Mouse (Mus musculus) hindbrain, embryonic 12.5 days (tissue): ENCODE results near the gene Ip6k3. TPM values are rescaled to one million over a fixed set of nuclear protein-coding genes. Genes with fewer than 3 reads are reported as not detected.

Experiments
- ATAC-seq: fragments of 200-750 bp; cut with Nextera tagmentation; 2 replicates; pipeline ENCODE4 v1.8.0; 2017; ENCODE audit warnings: moderate TSS enrichment; ENCODE audit not compliant: low FRiP score
- H3K27ac ChIP-seq: fragments of 300-500 bp; sonication (generic); 2 replicates; pipeline ENCODE4 v1.5.1; 2016; ENCODE audit warnings: mild to moderate bottlenecking
- H3K27me3 ChIP-seq: fragments of 300-500 bp; sonication (generic); 2 replicates; pipeline ENCODE4 v1.6.1; 2016; ENCODE audit warnings: mild to moderate bottlenecking
- H3K36me3 ChIP-seq: fragments of 300-500 bp; sonication (generic); 2 replicates; pipeline ENCODE4 v1.6.1; 2016; ENCODE audit warnings: mild to moderate bottlenecking
- H3K4me1 ChIP-seq: fragments of 300-500 bp; sonication (generic); 2 replicates; pipeline ENCODE4 v1.6.1; 2016
- H3K4me2 ChIP-seq: fragments of 300-500 bp; sonication (generic); replicated peaks from 2 replicates; pipeline ENCODE4 v1.6.1; 2016; ENCODE audit warnings: mild to moderate bottlenecking
- H3K4me3 ChIP-seq: fragments of 300-500 bp; sonication (generic); 2 replicates; pipeline ENCODE4 v1.5.1; 2016; ENCODE audit warnings: mild to moderate bottlenecking
- H3K9ac ChIP-seq: fragments of 300-500 bp; sonication (generic); 2 replicates; pipeline ENCODE4 v1.6.1; 2016; ENCODE audit warnings: mild to moderate bottlenecking, moderate library complexity
- H3K9me3 ChIP-seq: fragments of 300-500 bp; sonication (generic); replicated peaks from 2 replicates; pipeline ENCODE4 v1.6.1; 2016; ENCODE audit warnings: mild to moderate bottlenecking
- WGBS: fragments of 180-500 bp; shearing (Covaris S2); methylation state at CpG from one replicate; pipeline ENCODE4 v1.1.7; 2016; 5-methylcytosine and 5-hydroxymethylcytosine counted together
- polyA plus RNA-seq: library from polyadenylated mRNA; unstranded; fragments of >200 nt; fragmentation: Nextera tagmentation; extraction: Ambion mirVana; gene quantifications from 2 replicates; pipeline ENCODE4 v1.2.1, GENCODE M21; 2016

Ip6k3 gene
- polyA plus RNA-seq, 1 experiment from 2014 or later: 0.54 TPM

DNA sequence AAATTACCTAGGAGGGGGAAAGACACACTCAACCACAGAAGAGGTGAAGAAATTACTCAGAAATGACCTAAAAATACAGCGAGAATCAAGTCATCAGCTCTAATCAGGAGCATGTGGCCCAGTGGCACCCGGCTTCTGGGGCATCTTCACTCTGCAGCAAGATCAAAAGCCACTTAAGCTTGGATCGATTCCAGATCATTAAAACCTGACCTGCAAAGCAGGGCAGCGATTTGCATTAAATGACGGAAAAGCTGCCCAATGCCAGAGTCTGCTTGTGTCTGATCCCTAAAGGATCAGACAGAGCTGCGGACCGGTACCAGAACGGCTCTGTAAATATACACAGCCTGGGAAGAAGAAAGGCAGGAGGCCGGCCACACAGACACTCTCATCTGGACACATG lies 28.6 kb upstream of the Ip6k3 start:
- no peaks in the 10 kb centered on the region for H3K9me3 ChIP-seq
- H3K27ac ChIP-seq: no peak overlapping the region
- H3K4me2 ChIP-seq: no peak overlapping the region

DNA sequence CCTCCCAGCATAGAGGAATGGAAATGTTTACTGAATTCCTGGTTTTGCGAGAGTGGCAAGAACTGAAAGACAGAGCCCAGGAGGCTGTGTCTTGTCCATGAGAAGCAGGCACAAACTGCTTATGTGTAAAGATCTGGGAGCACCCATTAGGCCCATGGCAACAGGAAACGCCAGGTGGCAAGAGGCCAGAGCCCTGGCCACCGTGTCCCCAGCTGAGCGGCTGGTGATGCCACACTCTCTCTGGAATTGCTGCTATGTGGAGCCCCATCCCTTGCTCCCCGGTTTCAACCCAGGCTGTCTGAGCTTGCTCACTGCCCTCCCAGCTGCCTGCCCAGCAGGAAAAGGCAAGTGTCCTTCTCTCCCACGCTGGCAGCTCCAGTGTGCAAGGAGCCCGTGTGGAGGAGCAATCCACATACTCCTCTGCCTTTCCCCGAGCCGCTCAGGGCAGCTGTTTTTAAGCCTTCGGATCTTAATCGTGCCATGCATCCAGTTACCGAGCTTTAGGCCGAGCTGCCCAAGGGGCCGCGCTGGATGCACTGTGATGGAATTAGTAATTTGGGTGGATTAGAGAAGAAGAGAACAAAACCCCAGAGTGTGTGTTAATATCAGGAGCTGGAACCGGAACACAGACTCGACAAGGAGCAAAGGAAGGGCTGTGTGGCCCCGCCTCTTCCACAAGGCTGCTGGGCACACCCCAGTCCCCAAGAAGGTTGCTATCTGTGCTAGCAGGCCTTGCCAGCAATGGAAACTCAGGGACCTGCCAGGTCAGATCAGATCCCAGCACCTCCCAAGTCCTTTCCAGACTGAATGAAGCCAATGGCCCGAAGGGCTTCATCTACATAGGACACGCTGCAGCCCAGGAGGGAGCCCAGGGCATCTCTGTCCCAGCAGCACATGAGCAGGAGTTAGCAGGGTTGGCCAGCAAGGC lies 26.9 kb upstream of the Ip6k3 start:
- H3K9me3 ChIP-seq: no peaks in the 10 kb centered on the region
- H3K4me3 ChIP-seq: no peak overlapping the region
- H3K27me3 ChIP-seq: no peaks in the 10 kb centered on the region
- peak overlapping the region; percentile 55 for H3K27ac ChIP-seq
- ATAC-seq: no peak
- H3K4me1 ChIP-seq: peaks cover 23% of the 10 kb centered on the region
- 77% methylated on average over 20 of the region's 20 CpGs for WGBS
- H3K36me3 ChIP-seq: peaks cover 95% of the 10 kb centered on the region
- H3K9ac ChIP-seq: no peak overlapping the region; the same call in 1 of the 2 replicates
- H3K4me2 ChIP-seq: no peak overlapping the region

More for the DNA sequence above, 28.6 kb upstream of the Ip6k3 start:
- Histone ChIP-seq H3K9ac (no peak overlapping the region), H3K4me3 (no peak overlapping the region), H3K4me1 (peaks cover 28% of the 10 kb centered on the region), H3K27me3 (no peaks in the 10 kb centered on the region), H3K36me3 (peaks cover 96% of the 10 kb centered on the region)
- no peak for ATAC-seq
- 69% methylated on average over 9 of the region's 9 CpGs for WGBS

- H3K4me2 ChIP-seq: no peak overlapping the region
- peaks cover 32% of the 10 kb centered on the region for H3K4me1 ChIP-seq
- H3K9ac ChIP-seq: no peak overlapping the region; the same call in 1 of the 2 replicates
- no peak for ATAC-seq
- no peak overlapping the region for H3K27ac ChIP-seq
- no peaks in the 10 kb centered on the region for H3K9me3 ChIP-seq
- 88% methylated on average over 5 of the region's 5 CpGs for WGBS
- H3K27me3 ChIP-seq: no peaks in the 10 kb centered on the region
- H3K36me3 ChIP-seq: peaks cover 70% of the 10 kb centered on the region
- H3K4me3 ChIP-seq: no peak overlapping the region
These were observed 24.2 kb upstream of the Ip6k3 start for GRCm38 (mm10) chr17:27191804-27192203.

DNA sequence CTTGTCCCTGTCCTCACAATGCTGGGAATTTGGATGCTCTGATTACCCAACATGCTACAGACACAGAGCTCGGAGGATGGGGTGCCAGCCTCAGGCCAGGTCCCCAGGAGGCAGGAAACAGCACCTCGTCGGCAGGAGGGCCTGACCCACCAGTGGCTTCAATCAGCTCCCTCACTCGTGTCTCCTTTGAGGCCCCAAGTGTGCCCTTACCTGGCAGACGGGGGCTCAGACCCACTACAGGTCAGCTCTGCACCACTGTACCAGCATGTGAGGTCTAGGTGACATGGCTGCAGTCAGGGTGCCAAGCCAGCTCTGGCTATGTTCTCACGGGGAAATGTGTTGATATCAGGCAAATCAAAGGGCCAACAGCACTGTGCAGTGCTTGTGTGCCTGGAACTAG lies 23.6 kb upstream of the Ip6k3 start:
- ATAC-seq: no peak
- no peak overlapping the region for H3K4me2 ChIP-seq
- no peak overlapping the region for H3K27ac ChIP-seq
- no peaks in the 10 kb centered on the region for H3K9me3 ChIP-seq
- H3K27me3 ChIP-seq: no peaks in the 10 kb centered on the region
- H3K4me3 ChIP-seq: no peak overlapping the region
- H3K4me1 ChIP-seq: peaks cover 26% of the 10 kb centered on the region
- no peak overlapping the region; the same call in 1 of the 2 replicates for H3K9ac ChIP-seq
- peaks cover 64% of the 10 kb centered on the region for H3K36me3 ChIP-seq
- 81% methylated on average over 6 of the region's 6 CpGs for WGBS

DNA sequence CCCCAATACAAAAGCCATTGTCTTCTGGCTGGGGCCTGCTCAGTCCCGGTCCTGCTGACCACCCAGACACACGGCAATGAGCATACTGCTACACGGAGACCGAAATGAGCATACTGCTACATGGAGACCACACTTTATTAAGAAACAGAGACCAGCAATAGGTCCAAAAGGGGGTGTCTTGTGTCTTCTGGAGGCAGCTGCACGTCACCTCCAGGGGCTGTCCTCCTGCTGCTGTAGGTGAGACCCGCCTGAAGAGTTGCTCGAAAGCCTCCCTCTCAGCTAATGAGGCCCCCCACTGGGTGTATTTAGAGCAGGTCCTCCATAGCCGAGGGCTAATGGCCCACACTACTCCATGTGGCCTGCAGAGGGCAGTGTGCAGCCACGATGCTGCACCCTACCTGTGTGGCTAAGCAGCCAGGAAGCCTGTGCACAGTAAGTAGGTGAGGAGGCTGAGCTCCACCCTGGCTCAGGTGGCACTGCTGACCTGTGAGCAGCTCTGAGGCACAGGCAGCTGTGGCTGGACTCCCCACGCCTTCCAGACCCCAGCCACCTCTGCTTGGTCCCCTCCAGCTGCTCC lies 22.1 kb upstream of the Ip6k3 start:
- WGBS: 39% methylated on average over 10 of the region's 10 CpGs
- Histone ChIP-seq H3K4me1 (peaks cover 17% of the 10 kb centered on the region), H3K36me3 (peaks cover 50% of the 10 kb centered on the region), H3K4me2 (no peak overlapping the region), H3K4me3 (no peak overlapping the region), H3K27ac (no peak overlapping the region; the same call in 1 of the 2 replicates), H3K27me3 (no peaks in the 10 kb centered on the region), H3K9ac (no peak overlapping the region), H3K9me3 (no peaks in the 10 kb centered on the region)
- ATAC-seq: peak; percentile 36

- WGBS: 67% methylated on average over 9 of the region's 9 CpGs
- Histone ChIP-seq H3K9me3 (no peaks in the 10 kb centered on the region), H3K4me2 (no peak overlapping the region), H3K9ac (no peak overlapping the region), H3K27ac (peak overlapping the region; percentile 45; the same call in 1 of the 2 replicates), H3K4me3 (no peak overlapping the region), H3K4me1 (peaks cover 16% of the 10 kb centered on the region), H3K27me3 (no peaks in the 10 kb centered on the region), H3K36me3 (peaks cover 42% of the 10 kb centered on the region)
- ATAC-seq: no peak
These were observed 21.3 kb upstream of the Ip6k3 start for GRCm38 (mm10) chr17:27188883-27189282.

DNA sequence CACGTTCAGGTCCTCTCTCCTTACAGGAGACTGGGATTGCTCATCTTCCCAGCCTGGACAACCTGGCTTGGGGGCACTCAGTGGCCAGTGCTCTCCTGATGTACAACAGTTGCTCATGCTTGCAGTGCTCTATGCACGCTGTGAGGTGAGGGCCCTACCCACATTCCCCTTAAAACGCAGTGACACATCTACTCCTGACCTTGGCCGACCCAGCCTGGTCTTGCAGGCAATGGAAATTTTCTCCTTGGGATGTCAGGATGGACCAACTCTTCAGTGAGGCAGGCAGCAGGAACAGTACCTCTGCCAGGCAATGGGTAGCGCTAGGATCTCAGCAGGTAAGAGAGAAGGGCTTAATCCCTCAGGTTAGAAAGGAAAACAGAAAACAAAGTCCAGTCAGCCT lies 19.5 kb upstream of the Ip6k3 start:
- WGBS: 62% methylated on average over 5 of the region's 5 CpGs
- no peaks in the 10 kb centered on the region for H3K9me3 ChIP-seq
- ATAC-seq: no peak
- no peaks in the 10 kb centered on the region for H3K27me3 ChIP-seq
- no peak overlapping the region for H3K9ac ChIP-seq
- H3K4me1 ChIP-seq: peaks cover 16% of the 10 kb centered on the region
- H3K4me3 ChIP-seq: no peak overlapping the region
- no peak overlapping the region for H3K27ac ChIP-seq
- H3K36me3 ChIP-seq: peaks cover 23% of the 10 kb centered on the region
- no peak overlapping the region for H3K4me2 ChIP-seq

- WGBS: 95% methylated on average over 3 of the region's 3 CpGs
- Histone ChIP-seq H3K4me2 (no peak overlapping the region), H3K9me3 (no peaks in the 10 kb centered on the region), H3K27ac (no peak overlapping the region), H3K4me3 (no peak overlapping the region), H3K9ac (no peak overlapping the region), H3K4me1 (peaks cover 16% of the 10 kb centered on the region), H3K27me3 (no peaks in the 10 kb centered on the region), H3K36me3 (peaks cover 13% of the 10 kb centered on the region)
- no peak for ATAC-seq
These were observed 18.5 kb upstream of the Ip6k3 start for GRCm38 (mm10) chr17:27186068-27186467.

DNA sequence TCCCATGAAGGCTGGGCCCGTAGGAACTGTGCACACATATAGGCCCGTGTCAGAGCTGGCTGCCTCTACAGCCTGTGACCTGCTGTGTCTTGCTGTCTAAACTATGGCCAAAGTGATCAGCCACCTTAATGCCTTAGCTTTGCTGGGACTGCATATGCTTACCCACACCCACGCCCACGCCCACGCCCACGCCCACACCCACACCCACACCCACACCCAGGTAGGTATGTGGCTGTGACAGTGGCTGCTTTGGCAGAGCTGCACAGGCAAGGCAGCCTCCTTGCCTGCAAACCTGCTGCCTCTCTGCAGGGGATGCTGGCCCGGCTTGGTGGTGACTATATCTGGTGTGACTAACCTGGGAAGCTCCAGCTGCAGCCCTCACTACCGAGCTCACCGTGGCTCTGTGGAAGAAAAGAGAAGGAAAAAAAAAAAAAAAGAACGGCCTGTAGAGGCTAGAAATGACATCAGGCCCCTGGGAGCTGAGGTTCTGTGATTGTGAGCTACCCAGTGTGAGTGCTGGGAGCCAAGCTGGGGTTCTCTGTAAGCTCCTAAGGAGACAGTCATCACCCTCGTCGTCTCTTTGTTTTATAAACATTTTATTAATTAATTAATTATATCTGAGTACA lies 16.2 kb upstream of the Ip6k3 start:
- 78% methylated on average over 12 of the region's 12 CpGs for WGBS
- no peak overlapping the region for H3K27ac ChIP-seq
- H3K9ac ChIP-seq: no peak overlapping the region
- no peaks in the 10 kb centered on the region for H3K27me3 ChIP-seq
- H3K36me3 ChIP-seq: no peaks in the 10 kb centered on the region
- H3K4me2 ChIP-seq: no peak overlapping the region
- peaks cover 12% of the 10 kb centered on the region for H3K4me1 ChIP-seq
- no peak for ATAC-seq
- H3K9me3 ChIP-seq: no peaks in the 10 kb centered on the region
- H3K4me3 ChIP-seq: no peak overlapping the region

- Histone ChIP-seq H3K9ac (no peak overlapping the region), H3K27me3 (no peaks in the 10 kb centered on the region), H3K9me3 (no peaks in the 10 kb centered on the region), H3K4me1 (peaks cover 3% of the 10 kb centered on the region; the same call in 1 of the 2 replicates), H3K4me3 (no peak overlapping the region), H3K27ac (0 out of 2 replicates have a peak overlapping the region, but pooled peaks have one; percentile 2), H3K4me2 (no peak overlapping the region), H3K36me3 (no peaks in the 10 kb centered on the region)
- no peak for ATAC-seq
- WGBS: 68% methylated on average over 5 of the region's 5 CpGs
These were observed 14.8 kb upstream of the Ip6k3 start for GRCm38 (mm10) chr17:27182401-27182800.

DNA sequence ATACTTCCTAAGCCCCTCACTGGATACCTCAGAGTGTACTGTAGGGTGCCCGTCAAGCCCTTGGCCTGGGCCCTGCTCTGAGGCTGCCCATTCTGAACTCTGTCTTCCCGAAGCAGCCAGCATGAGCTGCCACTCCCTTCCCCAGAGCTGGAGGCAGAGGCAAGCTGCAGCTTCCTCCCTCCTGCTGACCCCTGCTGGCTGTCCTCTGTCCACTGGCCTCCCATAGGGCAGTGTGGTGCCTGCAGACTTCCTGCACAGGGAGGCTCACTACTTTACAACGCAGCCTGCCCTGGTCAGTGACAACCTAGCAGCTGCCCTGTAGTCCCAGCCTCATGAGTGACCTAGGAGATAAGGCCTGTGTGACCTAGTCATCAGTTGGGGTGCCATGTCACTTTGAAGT lies 14.1 kb upstream of the Ip6k3 start:
- Histone ChIP-seq H3K9me3 (no peaks in the 10 kb centered on the region), H3K27ac (no peak overlapping the region), H3K27me3 (no peaks in the 10 kb centered on the region), H3K36me3 (no peaks in the 10 kb centered on the region), H3K9ac (no peak overlapping the region), H3K4me3 (no peak overlapping the region), H3K4me1 (peaks cover 3% of the 10 kb centered on the region; the same call in 1 of the 2 replicates), H3K4me2 (no peak overlapping the region)
- no peak for ATAC-seq
- 28% methylated on average over 3 of the region's 3 CpGs for WGBS

DNA sequence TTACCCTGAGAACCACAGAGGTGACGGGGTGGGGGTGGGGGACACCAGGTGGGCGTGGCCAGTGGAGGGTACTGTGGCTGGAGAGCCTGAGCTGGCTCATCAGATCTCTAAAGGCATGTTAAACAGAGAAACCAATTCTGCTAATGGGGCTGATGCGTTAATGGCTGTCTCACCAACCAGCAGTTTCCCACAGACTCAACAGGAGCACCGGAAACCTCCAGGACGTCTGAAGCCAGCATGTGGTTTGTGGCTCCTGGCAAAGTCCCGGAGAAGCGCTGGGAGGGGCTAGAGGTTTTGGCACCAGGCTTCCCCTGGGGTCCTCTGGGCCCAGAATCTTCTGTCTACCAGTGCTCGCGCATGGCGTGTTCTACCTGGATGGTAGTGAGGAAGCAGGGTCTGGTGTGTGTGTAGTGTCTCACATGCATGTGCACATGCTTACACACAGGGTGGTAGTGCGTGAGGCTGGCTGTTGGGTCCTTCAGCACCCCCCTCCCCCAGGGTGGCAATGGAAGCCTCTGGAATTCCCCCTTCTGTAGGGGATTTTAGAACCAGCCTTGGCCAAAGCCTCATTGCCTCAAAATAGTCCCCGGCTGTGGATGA lies 12.2 kb upstream of the Ip6k3 start:
- ATAC-seq: no peak
- WGBS: 70% methylated on average over 12 of the region's 12 CpGs
- no peak overlapping the region for H3K9ac ChIP-seq
- H3K27ac ChIP-seq: no peak overlapping the region
- no peaks in the 10 kb centered on the region for H3K27me3 ChIP-seq
- no peaks in the 10 kb centered on the region for H3K36me3 ChIP-seq
- no peaks in the 10 kb centered on the region for H3K9me3 ChIP-seq
- H3K4me2 ChIP-seq: no peak overlapping the region
- no peak overlapping the region for H3K4me3 ChIP-seq
- peaks cover 22% of the 10 kb centered on the region for H3K4me1 ChIP-seq
